Mouse (Mus musculus) kidney, postnatal 14 days (tissue): Measurements from ENCODE around the gene Gm6176.
"Not testable (repeated sequence)": the region's sequence is repeated elsewhere in the genome, so short reads cannot be mapped to it uniquely, and the experiment has no call there.

Experiments
- DNase-seq: peaks from one replicate; pipeline ENCODE4 v3.0.0; 2022; ENCODE audit warnings: mixed read lengths

Gene Gm6176

DNA sequence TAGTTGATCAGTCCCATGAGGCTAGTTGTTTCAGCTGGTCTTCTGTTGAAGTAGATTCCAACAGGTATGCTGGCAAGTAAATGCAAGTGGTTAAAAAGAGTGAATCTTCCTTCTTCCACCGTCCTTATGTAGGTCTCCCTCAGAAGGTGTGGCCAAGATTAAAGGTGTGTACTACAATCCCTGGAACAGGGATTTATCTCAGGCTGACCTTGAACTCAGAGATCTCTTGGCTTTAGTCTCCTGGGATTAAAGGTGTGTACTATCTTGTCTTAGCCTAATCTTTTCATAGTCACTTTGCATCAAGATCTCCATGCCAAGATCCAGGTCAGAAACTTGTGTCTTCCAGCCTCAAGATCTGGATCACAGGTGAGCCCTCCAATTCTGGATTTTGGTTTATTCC is at the start of gene Gm6176:
Gene Gm6176 (minus strand): TSS at position 101 of the 400 bp plus-strand sequence.
- DNase-seq = not testable (repeated sequence)

DNA sequence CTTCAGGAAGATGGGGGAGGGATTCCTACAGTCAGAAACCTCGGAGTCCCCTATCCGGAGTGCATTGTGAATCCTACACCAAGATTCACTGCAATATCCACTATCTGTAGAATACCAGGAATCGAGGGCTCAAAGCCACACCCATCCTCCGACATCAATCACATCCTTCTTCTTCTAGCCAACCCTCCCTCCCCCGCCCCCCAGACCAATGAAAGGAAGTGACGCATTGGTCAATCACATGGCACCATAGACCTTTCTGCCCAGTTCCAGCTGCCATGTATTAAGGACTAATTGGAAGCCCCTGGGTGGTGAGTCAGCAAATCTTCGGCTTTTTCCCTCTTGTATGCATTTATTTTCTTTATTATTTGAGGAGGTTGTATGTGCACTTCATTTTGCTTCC is 12.7 kb upstream of the Gm6176 start, which contains the start of gene Vmn1r139:
Gene Vmn1r139 (plus strand): TSS at position 301 of the 400 bp plus-strand sequence.
- DNase-seq = not testable (repeated sequence)

DNA sequence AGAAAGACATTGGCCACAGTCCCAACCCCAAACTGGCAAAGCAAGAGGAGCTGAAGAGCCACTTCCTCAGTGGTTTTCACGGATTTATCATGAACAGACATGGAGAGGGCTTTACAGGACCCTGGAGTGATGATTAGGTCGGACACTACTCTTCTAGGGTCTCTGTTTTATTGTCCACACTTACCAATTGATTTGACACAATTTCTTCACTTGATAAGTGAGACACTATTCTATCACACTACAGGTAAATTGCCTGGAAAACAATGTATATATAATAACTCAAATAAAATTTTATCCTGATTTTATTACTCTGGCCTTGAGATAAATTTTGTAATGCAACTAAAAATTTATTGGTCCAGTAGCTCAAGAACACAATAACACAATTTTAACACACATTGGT is 27.3 kb downstream of the Gm6176 start, which contains the start of gene Vmn1r138:
Gene Vmn1r138 (minus strand): TSS at position 101 of the 400 bp plus-strand sequence.
- not testable (repeated sequence) for DNase-seq
